Mouse (Mus musculus) erythroid progenitor cell, adult 5-6 weeks (primary cell): ENCODE measurements around the gene Natd1. TPM values are rescaled to one million over a fixed set of nuclear protein-coding genes. Genes with fewer than 3 reads are reported as not detected.
"Not testable (repeated sequence)": the region's sequence is repeated elsewhere in the genome, so short reads cannot be mapped to it uniquely, and the experiment has no call there.

Experiments
- ATAC-seq: replicated peaks from 2 replicates; pipeline ENCODE4 v1.8.0; 2016; ENCODE audit warnings: moderate number of reproducible peaks, mild to moderate bottlenecking, moderate TSS enrichment, inconsistent platforms; ENCODE audit not compliant: poor library complexity, low FRiP score, severe bottlenecking
- total RNA-seq, 2 experiments: library from RNA; stranded (forward) in 1 of 2; stranded (reverse) in 1 of 2; fragments of 150-400 nt in 1 of 2; fragments of 186-747, 209-891 nt in 1 of 2; gene quantifications; 2 replicates each; pipeline versions ENCODE4 v1.2.3 to v1.2.4; 2015 to 2017; ENCODE audit warnings: low replicate concordance in 2 of 2

Gene Natd1
- total RNA-seq, 2 experiments from 2014 or later: 29.4 to 36.0 TPM

DNA sequence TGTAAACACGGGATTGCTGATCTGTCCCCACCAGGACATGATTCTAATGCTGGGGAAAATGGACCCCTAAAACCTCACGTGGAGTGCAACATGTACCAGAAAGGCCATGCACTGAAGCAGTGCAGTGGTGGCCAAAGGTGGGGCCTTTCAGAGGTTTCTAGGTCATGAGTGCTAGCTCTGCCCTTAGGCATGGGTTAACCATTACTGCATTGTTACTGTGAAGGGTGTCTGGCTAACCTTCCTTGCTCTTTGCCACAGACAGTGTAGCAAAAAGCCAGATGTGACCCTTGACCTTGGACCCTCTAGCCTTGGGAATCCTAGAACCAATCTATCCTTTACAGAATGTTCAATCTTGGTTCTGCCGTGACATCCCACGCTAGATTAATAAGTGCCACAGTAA is 12.1 kb downstream of the Natd1 start:
- ATAC-seq: no peak

DNA sequence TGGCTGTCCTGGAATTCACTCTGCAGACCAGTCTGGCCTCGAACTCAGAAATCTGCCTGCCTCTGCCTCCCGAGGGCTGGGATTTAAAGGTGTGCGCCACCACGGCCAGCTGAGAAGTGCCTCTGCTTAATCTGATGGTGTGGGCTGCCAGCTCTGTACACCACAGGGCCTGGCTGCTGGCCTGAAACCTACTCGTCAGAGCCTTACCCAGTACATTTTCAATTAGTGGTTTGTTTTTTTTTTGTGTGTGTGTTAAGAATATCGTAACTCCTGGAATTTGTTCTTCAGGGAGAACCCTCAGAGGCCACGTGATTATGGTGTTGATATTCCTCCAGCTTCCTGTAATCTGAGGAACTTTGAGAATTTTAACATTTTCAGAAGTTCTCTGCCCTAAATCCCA is 12.5 kb downstream of the Natd1 start:
- no peak for ATAC-seq

DNA sequence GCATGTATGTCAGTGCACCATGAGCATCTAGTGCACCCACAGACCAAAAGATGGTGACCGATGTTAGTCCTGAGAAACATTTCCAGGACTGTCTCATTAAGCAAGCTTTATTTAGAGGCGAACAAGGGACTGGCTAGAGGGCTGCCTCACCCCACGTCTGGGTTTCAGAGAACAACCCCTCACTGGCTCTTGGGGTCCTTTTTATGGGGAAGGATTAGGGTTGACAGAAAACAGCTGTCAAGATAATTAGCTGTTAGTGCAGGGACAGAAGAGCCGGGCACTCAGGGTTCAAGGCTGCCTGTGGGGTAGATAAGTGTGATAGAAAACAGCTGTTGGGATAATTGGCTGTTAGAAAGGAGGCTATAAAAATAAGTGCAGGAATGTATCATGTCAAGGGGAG is 18.6 kb downstream of the Natd1 start:
- ATAC-seq: no peak

GRCm38 (mm10) chr11:60890744-60891143 is 23.8 kb downstream of the Natd1 start:
- no peak for ATAC-seq

DNA sequence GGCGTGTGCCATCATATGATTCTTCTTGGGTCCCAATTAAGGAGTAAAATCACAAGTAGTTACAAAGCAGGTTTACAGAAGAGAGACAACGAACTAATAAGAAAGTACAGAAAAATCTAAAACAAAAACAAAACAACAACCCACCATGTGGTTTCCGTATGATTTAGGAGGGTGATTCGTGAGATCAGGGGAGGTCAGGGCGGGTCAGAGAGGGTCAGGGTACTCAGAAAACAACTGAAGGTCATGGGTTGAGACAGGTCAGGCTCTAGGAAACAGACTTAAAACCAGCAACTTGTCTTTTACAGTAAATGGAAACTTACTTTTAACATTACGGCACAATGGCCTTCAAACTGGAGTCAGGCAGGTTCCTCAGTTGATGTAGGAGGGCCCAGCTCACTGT is 24.3 kb downstream of the Natd1 start:
- ATAC-seq: no peak

DNA sequence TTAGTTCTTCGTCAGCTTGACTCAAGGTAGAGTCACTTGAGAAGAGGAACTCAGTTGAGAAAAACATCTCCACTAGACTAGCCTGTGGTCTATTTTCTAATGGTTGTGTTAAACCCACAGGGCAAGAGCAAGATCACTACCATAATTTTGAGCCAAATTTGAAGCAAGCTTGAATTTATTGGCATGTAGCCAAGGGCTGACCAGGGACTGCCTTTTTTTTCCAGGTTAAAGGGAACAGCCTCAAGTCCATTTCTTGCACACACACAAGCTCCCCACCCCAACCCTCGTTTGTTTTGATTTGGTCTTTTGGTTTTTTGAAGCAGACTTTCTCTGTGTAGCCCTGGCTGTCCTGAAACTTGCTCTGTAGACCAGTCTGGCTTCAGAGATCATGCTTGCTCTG is 24.7 kb downstream of the Natd1 start:
- no peak for ATAC-seq

GRCm38 (mm10) chr11:60886986-60887385 is 27.6 kb downstream of the Natd1 start:
- ATAC-seq: not testable (repeated sequence)

- no peak for ATAC-seq
These were observed 32.2 kb downstream of the Natd1 start for GRCm38 (mm10) chr11:60882386-60882785.

GRCm38 (mm10) chr11:60880559-60880958 is 34.0 kb downstream of the Natd1 start:
- ATAC-seq: no peak

- ATAC-seq: peak; percentile 63
These were observed 35.1 kb downstream of the Natd1 start for GRCm38 (mm10) chr11:60879423-60879822.

DNA sequence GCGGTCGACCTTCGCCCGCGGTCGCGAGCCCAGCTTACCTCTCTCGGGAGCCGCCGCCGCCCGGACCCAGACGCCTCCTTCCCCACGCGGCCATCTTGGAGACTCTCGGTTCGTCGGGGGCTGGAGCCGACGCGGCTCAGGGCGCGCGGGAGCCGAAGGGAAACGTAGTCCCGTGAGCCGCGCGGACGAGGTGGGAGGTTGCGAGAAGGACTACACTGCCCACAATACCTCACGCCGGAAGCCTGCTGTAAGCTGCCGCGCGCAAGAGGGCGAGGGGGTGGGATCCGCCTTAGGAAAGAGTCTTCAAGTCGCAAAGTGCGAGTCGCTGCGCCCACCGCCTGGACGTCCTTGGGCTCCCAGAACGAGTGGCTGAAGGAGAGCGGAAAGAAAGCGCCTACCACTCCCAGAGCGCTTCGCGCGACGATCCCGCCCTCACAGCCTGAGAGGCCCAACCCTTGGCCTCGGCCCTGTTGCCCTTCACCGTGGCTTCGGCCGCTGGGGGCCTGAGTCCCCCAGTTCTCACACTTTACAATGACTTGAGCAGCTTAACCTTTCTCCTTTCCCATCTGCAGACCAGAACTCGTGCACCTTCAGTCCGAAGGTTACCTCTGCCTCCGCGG is 35.8 kb downstream of the Natd1 start, which contains the start of gene Tmem11:
Gene Tmem11, minus strand, starts transcription at position 598 of the 620 bp plus-strand sequence.
- peak; percentile 94 for ATAC-seq

GRCm38 (mm10) chr11:60878056-60878612 is 36.4 kb downstream of the Natd1 start:
- peak; percentile 56 for ATAC-seq

GRCm38 (mm10) chr11:60873101-60873500 is 41.4 kb downstream of the Natd1 start:
- ATAC-seq: no peak

DNA sequence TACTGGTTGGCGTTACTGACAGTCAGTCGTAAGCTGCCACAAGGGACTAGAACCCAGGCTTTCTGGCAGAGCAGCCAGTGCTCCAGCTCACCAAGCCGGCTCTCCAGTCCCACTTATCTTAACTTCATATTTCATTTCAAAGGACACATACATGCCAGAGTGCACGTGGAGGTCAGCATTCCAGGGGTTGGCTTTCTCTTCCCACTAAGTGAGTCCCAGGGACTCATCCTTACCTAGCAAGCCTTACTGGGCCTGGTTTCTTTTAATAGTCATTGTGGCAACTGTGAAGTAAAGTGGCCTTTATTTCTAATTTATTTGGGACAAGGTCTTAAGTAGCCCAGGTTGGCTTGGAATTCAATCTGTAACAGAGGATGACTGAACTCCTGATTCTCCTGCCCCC is 43.1 kb downstream of the Natd1 start:
- ATAC-seq: no peak

DNA sequence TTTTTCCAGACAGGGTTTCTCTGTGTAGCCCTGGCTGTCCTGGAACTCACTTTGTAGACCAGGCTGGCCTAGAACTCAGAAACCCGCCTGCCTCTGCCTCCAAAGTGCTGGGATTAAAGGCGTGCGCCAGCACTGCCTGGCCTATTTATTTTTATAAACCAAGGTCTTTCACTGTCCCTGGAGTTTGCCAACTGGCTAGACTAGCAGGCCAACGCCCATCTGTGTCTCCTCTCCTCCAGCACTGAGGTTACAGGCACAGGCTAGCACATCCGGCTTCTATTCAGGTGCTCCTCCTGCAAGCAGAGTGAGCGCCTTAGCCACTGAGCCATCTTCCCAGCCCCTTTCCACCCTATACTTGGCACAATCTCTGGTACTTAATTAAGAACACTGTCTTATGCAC is 45.1 kb downstream of the Natd1 start:
- not testable (repeated sequence) for ATAC-seq

GRCm38 (mm10) chr11:60867904-60868303 is 46.6 kb downstream of the Natd1 start:
- ATAC-seq: no peak

GRCm38 (mm10) chr11:60867456-60867855 is 47.1 kb downstream of the Natd1 start:
- no peak for ATAC-seq

DNA sequence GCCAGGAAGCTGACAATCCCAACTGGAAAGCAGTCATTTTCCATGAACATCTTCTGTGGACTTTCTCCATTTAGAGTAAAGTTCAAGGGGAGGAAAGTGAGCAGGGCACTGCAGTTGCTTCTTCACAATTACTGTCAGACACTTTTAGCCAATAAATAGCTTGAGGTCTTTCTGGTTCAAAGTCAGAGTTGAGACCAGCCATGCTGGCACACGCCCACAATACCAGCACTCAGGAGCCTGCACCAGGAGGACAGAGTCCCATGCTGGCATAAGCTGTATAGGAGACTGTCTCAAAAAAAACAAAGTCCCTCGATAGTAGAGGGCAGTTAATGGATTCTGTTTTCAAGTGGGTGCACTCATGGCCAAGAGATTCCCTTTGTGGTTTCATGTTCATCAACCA is 48.5 kb downstream of the Natd1 start:
- no peak for ATAC-seq

DNA sequence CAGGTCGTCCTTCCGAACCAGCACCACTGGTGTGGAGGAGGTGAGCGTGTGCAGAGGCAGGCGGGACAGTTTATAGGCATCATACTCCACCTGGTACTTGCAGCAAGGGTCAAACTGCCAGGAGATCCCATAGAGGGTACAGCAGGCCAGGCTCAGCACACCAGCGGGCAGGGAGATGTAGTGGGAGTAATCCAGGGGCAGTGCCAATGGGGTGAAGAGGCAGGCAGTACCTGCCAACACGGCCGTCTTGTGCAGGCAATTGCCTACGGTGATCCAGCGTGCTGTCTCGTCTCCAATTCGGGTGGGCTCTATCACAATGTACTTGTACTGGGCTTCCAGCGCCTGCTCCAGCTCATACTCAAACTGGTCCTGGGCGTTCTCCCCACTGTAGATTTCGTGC is 49.6 kb downstream of the Natd1 start:
- ATAC-seq: no peak

DNA sequence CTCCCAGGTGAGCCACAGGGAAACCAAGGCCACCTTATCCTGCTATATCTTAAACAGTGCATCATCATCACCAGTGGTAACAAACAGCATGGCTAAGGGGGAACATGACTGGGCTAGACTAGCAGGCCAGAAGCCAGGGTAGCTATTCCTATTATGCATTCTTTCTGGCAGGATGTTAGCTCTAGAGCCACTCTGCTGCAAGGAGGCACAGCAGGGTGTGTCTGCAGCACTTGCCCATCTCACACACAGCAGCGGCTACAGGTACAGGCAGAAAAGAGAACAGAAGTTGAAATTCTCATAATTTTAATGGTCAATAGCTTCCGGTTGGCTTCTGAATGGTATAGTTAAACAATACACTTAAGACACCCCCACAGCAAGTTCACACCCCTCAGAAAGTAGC is 50.4 kb downstream of the Natd1 start:
- no peak for ATAC-seq

DNA sequence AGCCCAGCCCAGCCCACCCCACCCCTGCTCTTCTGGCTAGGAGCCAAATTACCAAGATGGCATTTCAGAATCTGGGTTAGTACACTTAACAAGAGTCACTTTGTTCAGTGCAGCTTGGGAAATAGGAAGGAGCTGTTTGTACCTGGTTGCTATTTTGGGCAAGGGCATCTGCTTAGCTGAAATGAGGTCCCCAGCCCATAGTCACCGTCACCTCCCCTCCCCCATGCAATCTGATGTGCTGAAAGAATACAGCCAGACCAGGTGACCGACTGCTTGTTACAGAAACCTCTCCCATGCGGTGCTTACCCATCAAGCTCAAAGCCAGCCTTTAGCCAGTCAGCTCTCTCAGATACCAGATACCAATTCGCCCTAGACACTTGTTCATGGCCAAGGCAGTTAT is 51.4 kb downstream of the Natd1 start:
- ATAC-seq: no peak

- ATAC-seq: no peak
These were observed 52.6 kb downstream of the Natd1 start for GRCm38 (mm10) chr11:60861993-60862392.
